Mouse (Mus musculus) thymus, postnatal 10 days (tissue): ENCODE data around the gene 9530068E07Rik.
A peak's percentile ranks its signal among the peaks of the same experiment; 100 is the strongest.
"Not testable (repeated sequence)": the region's sequence is repeated elsewhere in the genome, so short reads cannot be mapped to it uniquely, and the experiment has no call there.

Experiments
- DNase-seq, 2 experiments: peaks; one replicate each; pipeline ENCODE4 v3.0.0; 2021; ENCODE audit warnings: low spot score in 2 of 2

Gene 9530068E07Rik

DNA sequence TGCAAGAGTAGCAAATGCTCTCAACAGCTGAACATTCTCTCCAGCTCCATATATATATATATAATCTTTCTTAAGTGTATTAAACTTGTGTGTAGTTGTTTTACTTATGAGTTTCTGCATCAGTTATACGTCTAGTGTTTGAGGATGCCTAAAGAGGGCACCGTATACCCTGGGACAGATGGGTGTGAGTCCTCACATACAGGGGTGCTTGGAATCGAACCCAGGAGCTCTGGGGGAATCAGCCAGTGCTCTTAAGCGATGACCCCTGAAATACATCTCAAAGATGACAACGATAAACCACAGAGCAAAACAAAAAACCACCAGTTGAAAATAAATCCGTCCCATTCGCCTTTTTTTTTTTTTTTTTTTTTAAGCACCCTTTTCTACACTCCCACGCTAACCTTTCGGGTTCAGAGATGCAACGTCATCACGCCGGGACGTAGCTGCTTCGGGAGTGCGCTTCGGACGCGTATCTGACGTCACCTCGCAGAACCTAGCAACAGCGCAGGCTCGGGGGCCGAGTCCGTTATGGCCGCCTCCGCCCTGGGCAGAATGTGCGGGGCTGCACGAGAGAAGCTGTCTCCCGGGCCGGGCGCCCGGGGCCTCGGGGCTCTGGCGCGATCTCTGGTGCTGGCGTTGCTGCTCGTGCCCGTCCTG, at the start of gene 9530068E07Rik:
9530068E07Rik (plus strand) TSS at position 489 of the 657 bp plus-strand sequence.
- peak; percentile 84 for DNase-seq

DNA sequence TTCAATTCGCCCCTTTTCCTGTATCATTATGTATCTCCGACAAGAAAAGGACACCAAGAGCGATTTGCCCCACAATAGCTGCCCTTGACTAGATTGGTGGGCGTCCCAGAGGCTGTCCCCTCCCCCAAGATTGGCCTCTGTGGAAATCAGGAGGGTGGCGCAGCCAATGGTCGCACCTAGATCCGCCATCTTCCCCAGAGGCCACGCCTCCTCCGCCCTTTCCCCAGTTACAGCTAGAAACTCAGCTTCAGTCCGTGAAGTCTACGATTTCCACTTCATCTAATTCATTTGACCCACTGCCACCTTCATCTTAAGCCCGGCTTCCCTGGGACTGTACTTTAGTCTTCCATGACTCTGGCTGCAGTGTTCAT, 49.6 kb upstream of the 9530068E07Rik start:
- DNase-seq: no peak

GRCm38 (mm10) chr11:52348156-52348555, 48.1 kb upstream of the 9530068E07Rik start:
- no peak for DNase-seq

- DNase-seq: no peak
Measured at GRCm38 (mm10) chr11:52348724-52349123, 47.5 kb upstream of the 9530068E07Rik start.

DNA sequence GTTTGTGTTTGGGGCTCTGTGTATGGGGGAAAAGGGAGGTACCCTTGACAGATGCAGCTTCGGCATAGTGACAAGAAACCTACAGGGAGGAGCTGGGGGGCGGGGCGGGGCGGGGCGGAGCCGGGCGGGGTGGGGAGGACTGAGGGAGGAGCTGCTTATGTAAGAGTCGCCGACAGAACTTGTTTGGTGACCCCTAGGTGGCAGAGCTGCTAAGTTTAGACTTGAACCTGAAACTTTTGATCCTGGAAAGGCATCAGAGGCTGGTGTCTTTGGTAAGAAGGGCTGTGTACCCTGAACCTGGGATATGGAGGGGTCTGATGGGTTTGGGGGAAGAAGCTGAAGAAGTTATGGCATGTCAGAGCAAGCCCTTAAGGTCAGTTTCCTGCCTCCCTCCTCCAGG, 45.3 kb upstream of the 9530068E07Rik start:
- DNase-seq: peak; percentile 62 to 72

GRCm38 (mm10) chr11:52352271-52352670, 44.0 kb upstream of the 9530068E07Rik start:
- DNase-seq: no peak

DNA sequence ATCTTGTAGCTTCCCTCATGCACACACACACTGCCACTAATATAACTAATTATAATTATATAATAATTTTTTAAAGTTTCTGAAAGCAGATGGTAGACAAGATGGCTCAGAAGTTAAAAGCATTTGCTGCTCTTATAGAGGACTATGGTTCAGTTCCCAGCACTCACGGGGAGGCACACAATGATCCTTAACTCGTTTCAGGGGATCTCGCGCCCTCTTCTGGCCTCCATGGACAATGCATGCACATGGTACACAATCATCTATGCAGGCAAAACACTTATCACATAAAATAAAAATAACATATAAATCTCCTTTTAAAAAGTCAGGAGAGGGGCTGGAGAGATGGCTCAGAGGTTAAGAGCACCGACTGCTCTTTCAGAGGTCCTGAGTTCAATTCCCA, 41.6 kb upstream of the 9530068E07Rik start:
- DNase-seq: no peak

- no peak for DNase-seq
Measured at GRCm38 (mm10) chr11:52355601-52356000, 40.6 kb upstream of the 9530068E07Rik start.

GRCm38 (mm10) chr11:52357091-52357490, 39.1 kb upstream of the 9530068E07Rik start:
- not testable (repeated sequence) for DNase-seq

DNA sequence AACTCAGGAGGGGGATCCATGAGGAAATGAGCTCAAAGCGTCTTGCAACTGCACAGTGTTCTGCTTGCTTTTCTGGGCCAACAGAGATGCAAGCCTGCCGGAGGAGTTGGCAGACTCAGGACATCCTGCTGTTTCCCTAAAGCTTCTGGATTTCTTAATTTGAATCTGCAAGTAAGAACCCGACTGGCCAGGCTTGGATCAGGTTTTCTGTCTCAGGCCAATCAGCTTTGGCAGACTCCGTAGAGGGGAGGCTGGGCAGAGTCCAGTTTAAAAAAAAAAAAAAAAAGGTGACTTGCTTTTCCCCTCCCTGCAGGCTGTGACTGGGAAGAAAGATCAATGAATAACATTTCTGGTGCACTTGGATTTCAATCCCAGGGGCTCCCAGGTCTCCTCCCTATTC, 37.7 kb upstream of the 9530068E07Rik start:
- DNase-seq: no peak

DNA sequence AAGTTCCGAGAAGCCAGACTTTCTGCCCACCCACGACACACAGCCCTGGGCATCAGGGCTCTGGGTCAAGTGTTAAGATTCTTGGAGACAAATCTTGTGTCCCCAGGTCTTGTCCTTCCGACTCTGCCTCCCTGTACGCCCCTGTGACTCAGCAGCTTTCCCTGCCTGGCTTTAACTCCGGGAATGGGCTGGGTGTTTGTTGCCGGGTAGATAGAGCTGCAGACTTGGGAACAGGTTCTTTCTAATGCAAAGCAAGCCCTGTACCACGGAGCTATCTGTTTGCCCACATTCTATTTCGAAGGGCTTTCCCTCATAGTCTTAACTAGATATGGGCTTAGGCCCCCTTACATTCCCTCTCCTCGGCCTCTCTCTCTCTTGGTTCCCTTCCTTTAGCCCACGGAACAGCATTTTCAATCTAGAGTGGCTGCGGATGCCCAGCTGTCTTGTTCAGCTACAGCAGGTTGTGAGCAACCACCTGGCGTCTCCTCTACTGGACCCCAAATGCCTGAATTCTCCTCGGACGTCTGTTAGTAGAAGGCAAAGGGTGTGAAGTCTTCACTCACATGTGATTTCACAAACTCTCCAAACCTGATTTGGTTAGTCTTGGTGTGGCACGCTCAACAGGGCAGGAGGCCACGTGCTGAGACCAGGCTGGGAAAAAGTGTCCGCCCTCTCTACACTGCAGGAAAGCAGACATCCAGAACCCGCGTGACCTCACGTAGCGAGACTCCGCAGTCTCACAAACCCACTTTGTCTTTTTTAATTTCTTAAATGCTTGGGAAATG, 36.4 kb upstream of the 9530068E07Rik start:
- DNase-seq: no peak

DNA sequence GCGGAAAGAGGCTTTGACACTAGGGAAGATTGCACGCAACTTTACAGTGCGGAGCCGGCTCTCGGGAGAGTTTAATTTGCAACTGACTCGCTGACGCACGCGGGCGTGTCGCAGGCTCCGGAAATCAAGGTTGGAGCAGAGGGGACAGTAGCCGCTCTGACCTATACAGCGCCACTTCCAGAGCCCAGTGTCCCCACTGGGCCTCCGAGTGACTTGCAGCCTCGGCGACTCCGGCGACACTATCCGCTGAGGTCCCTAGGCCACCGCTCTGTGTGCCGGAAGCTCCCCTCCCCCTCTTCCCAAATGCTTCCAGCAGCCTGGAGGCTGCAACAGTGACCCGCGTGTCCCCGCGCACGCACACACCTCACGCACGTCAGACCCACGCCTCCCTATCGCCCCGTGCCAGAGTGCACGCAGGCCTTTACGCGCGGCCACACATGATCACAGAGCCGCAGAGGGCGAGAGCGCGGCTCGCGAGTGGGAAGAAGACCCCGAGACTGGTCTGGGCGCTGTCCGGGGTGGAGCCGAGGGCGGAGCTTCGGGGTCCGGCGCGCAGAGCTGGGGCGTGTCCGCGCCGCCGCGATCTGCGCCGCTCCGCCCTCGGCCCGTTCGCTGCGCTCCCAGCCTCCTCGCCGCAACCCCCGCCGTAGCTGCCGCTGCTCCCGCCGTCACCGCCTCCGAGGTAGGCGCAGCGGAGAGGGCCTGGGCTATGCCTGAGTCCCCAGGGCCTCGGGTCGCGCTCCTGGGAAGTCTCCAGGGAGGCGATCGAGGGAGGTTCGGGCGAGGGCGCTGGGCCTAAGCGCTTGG, 35.6 kb upstream of the 9530068E07Rik start, which contains the start of gene Vdac1:
Vdac1 (plus strand) TSS at position 390 of the 807 bp plus-strand sequence.
- DNase-seq: peak; percentile 75 to 81

GRCm38 (mm10) chr11:52361287-52361921, 34.8 kb upstream of the 9530068E07Rik start:
- DNase-seq: no peak

GRCm38 (mm10) chr11:52364376-52364775, 31.9 kb upstream of the 9530068E07Rik start:
- DNase-seq: no peak

- no peak for DNase-seq
Measured at GRCm38 (mm10) chr11:52365143-52365542, 31.1 kb upstream of the 9530068E07Rik start.

- no peak for DNase-seq
Measured at GRCm38 (mm10) chr11:52366358-52366757, 29.9 kb upstream of the 9530068E07Rik start.

GRCm38 (mm10) chr11:52368176-52368985, 27.8 kb upstream of the 9530068E07Rik start:
- no peak for DNase-seq

- DNase-seq: no peak
Measured at GRCm38 (mm10) chr11:52369252-52370134, 26.7 kb upstream of the 9530068E07Rik start.

DNA sequence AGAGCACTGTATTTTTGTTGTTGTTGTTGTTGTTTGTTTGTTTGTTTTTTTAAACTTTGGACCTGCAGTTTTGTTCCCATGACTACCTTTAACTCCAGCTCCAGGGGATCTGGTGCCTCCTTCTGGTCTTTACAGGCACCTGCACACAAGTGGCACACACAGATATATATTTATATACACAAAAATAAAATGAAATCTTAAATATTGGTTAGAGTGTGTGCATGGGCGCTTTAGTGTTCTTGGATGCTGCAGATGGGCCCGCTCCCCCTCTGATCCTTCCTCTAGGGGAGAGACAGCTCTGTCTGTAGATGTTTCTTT, 26.1 kb upstream of the 9530068E07Rik start:
- DNase-seq: no peak

- DNase-seq: no peak
Measured at GRCm38 (mm10) chr11:52370538-52370937, 25.7 kb upstream of the 9530068E07Rik start.
